Mouse (Mus musculus) heart, postnatal 0 days (tissue): Measurements from ENCODE around the gene Sprtn. TPM values are rescaled to one million over a fixed set of nuclear protein-coding genes. Genes with fewer than 3 reads are reported as not detected.
A peak's percentile ranks its signal among the peaks of the same experiment; 100 is the strongest.

Experiments used
- ATAC-seq: fragments of 200-750 bp; cut with Nextera tagmentation; 2 replicates; pipeline ENCODE4 v1.8.0; 2017; ENCODE audit warnings: low read depth, moderate number of reproducible peaks, moderate library complexity; ENCODE audit not compliant: insufficient read depth
- DNase-seq: peaks from one replicate; pipeline ENCODE4 v3.0.0-alpha.2; 2016; ENCODE audit warnings: low spot score
- H3K27ac ChIP-seq: fragments of 300-500 bp; sonication (generic); 2 replicates; pipeline ENCODE4 v1.5.1; 2014; ENCODE audit warnings: low read depth, mild to moderate bottlenecking
- H3K27me3 ChIP-seq: fragments of 300-500 bp; sonication (generic); 2 replicates; pipeline ENCODE4 v1.6.1; 2014; ENCODE audit warnings: low read length, mixed read lengths; ENCODE audit not compliant: control insufficient read depth, insufficient read depth
- H3K36me3 ChIP-seq: fragments of 300-500 bp; sonication (generic); replicated peaks from 2 replicates; pipeline ENCODE4 v1.6.1; 2014; ENCODE audit warnings: low read length, mixed read lengths; ENCODE audit not compliant: control insufficient read depth, insufficient read depth
- H3K4me1 ChIP-seq: fragments of 300-500 bp; sonication (generic); 2 replicates; pipeline ENCODE4 v1.6.1; 2014; ENCODE audit warnings: antibody characterized with exemption; ENCODE audit not compliant: control insufficient read depth, insufficient read depth
- H3K4me2 ChIP-seq: fragments of 300-500 bp; sonication (generic); 2 replicates; pipeline ENCODE4 v1.6.1; 2014; ENCODE audit warnings: low read depth, mild to moderate bottlenecking, low read length, moderate library complexity
- H3K4me3 ChIP-seq: fragments of 300-500 bp; sonication (generic); 2 replicates; pipeline ENCODE4 v1.5.1; 2014; ENCODE audit warnings: low read depth, low read length
- H3K9ac ChIP-seq: fragments of 300-500 bp; sonication (generic); replicated peaks from 2 replicates; pipeline ENCODE4 v1.6.1; 2014; ENCODE audit warnings: low read depth, low read length, mixed read lengths
- H3K9me3 ChIP-seq: fragments of 300-500 bp; sonication (generic); replicated peaks from 2 replicates; pipeline ENCODE4 v1.6.1; 2016; ENCODE audit warnings: low read length; ENCODE audit not compliant: control insufficient read depth
- CTCF ChIP-seq: IDR thresholded peaks from 2 replicates; pipeline ENCODE4 v1.5.1; 2016; ENCODE audit warnings: antibody characterized with exemption, control low read depth, low read depth
- EP300 ChIP-seq: IDR thresholded peaks from 2 replicates; pipeline ENCODE4 v1.6.1; 2016; ENCODE audit warnings: antibody characterized with exemption, low read depth
- WGBS: fragments of 180-500 bp; shearing (Covaris S2); extraction: QIAGEN DNeasy Blood & Tissue Kit; methylation state at CpG from one replicate; pipeline ENCODE4 v1.1.7; 2014; 5-methylcytosine and 5-hydroxymethylcytosine counted together
- polyA plus RNA-seq: library from polyadenylated mRNA; unstranded; fragments of >200 nt; fragmentation: Nextera tagmentation; extraction: Ambion mirVana; gene quantifications from 2 replicates; pipeline ENCODE4 v1.2.1, GENCODE M21; 2015
- total RNA-seq: library from RNA; depleted of rRNA; stranded (reverse); fragments of >200 nt; gene quantifications from 2 replicates; pipeline ENCODE4 v1.2.3, GENCODE M21; 2014; ENCODE audit warnings: low replicate concordance

Sprtn gene
- total and polyA plus RNA-seq, 2 experiments from 2014 or later = 6.7 to 9.6 TPM

- Histone ChIP-seq H3K9me3 (no peaks in the 10 kb centered on the region), H3K4me1 (peaks cover 52% of the 10 kb centered on the region), H3K4me3 (no peak overlapping the region), H3K27me3 (no peaks in the 10 kb centered on the region), H3K27ac (peak overlapping the region; percentile 75), H3K36me3 (no peaks in the 10 kb centered on the region), H3K9ac (peak overlapping the region; percentile 40; the same call in 1 of the 2 replicates), H3K4me2 (peak overlapping the region; percentile 39)
- TF ChIP-seq CTCF (no peak; the same call in 1 of the 2 replicates), EP300 (peak; percentile 44; the same call in 1 of the 2 replicates)
- no peak for DNase-seq
- ATAC-seq = peak; percentile 22; the same call in 1 of the 2 replicates
- WGBS = 30% methylated on average over 18 of the region's 18 CpGs
These were observed 23.9 kb downstream of the Sprtn start for GRCm38 (mm10) chr8:124921369-124922279.

- DNase-seq = no peak
- Histone ChIP-seq H3K27me3 (no peaks in the 10 kb centered on the region), H3K36me3 (no peaks in the 10 kb centered on the region), H3K4me3 (no peak overlapping the region), H3K4me2 (no peak overlapping the region), H3K27ac (peak overlapping the region; percentile 75), H3K4me1 (peaks cover 58% of the 10 kb centered on the region), H3K9ac (no peak overlapping the region), H3K9me3 (no peaks in the 10 kb centered on the region)
- WGBS = 54% methylated on average over 11 of the region's 11 CpGs
- ATAC-seq = no peak
- TF ChIP-seq CTCF (no peak), EP300 (no peak)
These were observed 24.9 kb downstream of the Sprtn start for GRCm38 (mm10) chr8:124922490-124923089.

- H3K4me1 ChIP-seq = peaks cover 73% of the 10 kb centered on the region
- peak overlapping the region; percentile 75 for H3K27ac ChIP-seq
- H3K36me3 ChIP-seq = no peaks in the 10 kb centered on the region
- H3K9ac ChIP-seq = no peak overlapping the region
- 66% methylated on average over 15 of the region's 15 CpGs for WGBS
- H3K9me3 ChIP-seq = no peaks in the 10 kb centered on the region
- no peak overlapping the region for H3K4me3 ChIP-seq
- ATAC-seq = no peak
- TF ChIP-seq CTCF (no peak), EP300 (no peak)
- no peak for DNase-seq
- H3K27me3 ChIP-seq = no peaks in the 10 kb centered on the region
- no peak overlapping the region for H3K4me2 ChIP-seq
These were observed 26.4 kb downstream of the Sprtn start for GRCm38 (mm10) chr8:124923971-124924652.

GRCm38 (mm10) chr8:124925544-124926266 lies 28.0 kb downstream of the Sprtn start:
- H3K9ac ChIP-seq = peak overlapping the region; percentile 35; the same call in 1 of the 2 replicates
- H3K4me2 ChIP-seq = peak overlapping the region; percentile 11; the same call in 1 of the 2 replicates
- DNase-seq (no peak), ATAC-seq (no peak; the same call in 1 of the 2 replicates)
- H3K36me3 ChIP-seq = no peaks in the 10 kb centered on the region
- TF ChIP-seq CTCF = no peak
- TF ChIP-seq EP300 = no peak
- no peak overlapping the region for H3K4me3 ChIP-seq
- no peaks in the 10 kb centered on the region for H3K9me3 ChIP-seq
- peaks cover 85% of the 10 kb centered on the region for H3K4me1 ChIP-seq
- peak overlapping the region; percentile 83 for H3K27ac ChIP-seq
- WGBS = 23% methylated on average over 14 of the region's 14 CpGs
- H3K27me3 ChIP-seq = no peaks in the 10 kb centered on the region

- H3K4me1 ChIP-seq = peaks cover 80% of the 10 kb centered on the region
- DNase-seq (peak; percentile 76), ATAC-seq (peak; percentile 76)
- H3K27ac ChIP-seq = peak overlapping the region; percentile 83
- H3K9me3 ChIP-seq = no peaks in the 10 kb centered on the region
- H3K36me3 ChIP-seq = no peaks in the 10 kb centered on the region
- H3K4me3 ChIP-seq = no peak overlapping the region
- WGBS = 9% methylated on average over 10 of the region's 10 CpGs
- TF ChIP-seq EP300 (no peak), CTCF (no peak)
- H3K9ac ChIP-seq = 0 out of 2 replicates have a peak overlapping the region, but pooled peaks have one; percentile 35
- no peak overlapping the region for H3K4me2 ChIP-seq
- H3K27me3 ChIP-seq = no peaks in the 10 kb centered on the region
These were observed 28.7 kb downstream of the Sprtn start for GRCm38 (mm10) chr8:124926351-124926771.
